Mouse (Mus musculus) embryonic facial prominence, embryonic 13.5 days (tissue): Measurements from ENCODE around the gene Hist1h4b. TPM values are rescaled to one million over a fixed set of nuclear protein-coding genes. Genes with fewer than 3 reads are reported as not detected.
A peak's percentile ranks its signal among the peaks of the same experiment; 100 is the strongest.
"Not testable (repeated sequence)": the region's sequence is repeated elsewhere in the genome, so short reads cannot be mapped to it uniquely, and the experiment has no call there.

ENCODE experiments used
- ATAC-seq: fragments of 200-750 bp; cut with Nextera tagmentation; 2 replicates; pipeline ENCODE4 v1.8.0; 2017; ENCODE audit warnings: low read depth; ENCODE audit not compliant: insufficient number of reproducible peaks, insufficient read depth, low FRiP score, low TSS enrichment
- H3K27ac ChIP-seq: fragments of 300-500 bp; sonication (generic); 2 replicates; pipeline ENCODE4 v1.5.1; 2015; ENCODE audit warnings: moderate library complexity, mild to moderate bottlenecking, inconsistent platforms
- H3K27me3 ChIP-seq: fragments of 300-500 bp; sonication (generic); 2 replicates; pipeline ENCODE4 v1.6.1; 2015; ENCODE audit warnings: mild to moderate bottlenecking, inconsistent platforms
- H3K36me3 ChIP-seq: fragments of 300-500 bp; sonication (generic); 2 replicates; pipeline ENCODE4 v1.6.1; 2015; ENCODE audit warnings: mild to moderate bottlenecking, inconsistent platforms
- H3K4me1 ChIP-seq: fragments of 300-500 bp; sonication (generic); 2 replicates; pipeline ENCODE4 v1.6.1; 2015; ENCODE audit warnings: inconsistent platforms
- H3K4me2 ChIP-seq: fragments of 300-500 bp; sonication (generic); 2 replicates; pipeline ENCODE4 v1.6.1; 2015; ENCODE audit warnings: moderate library complexity, mild to moderate bottlenecking, inconsistent platforms
- H3K4me3 ChIP-seq: fragments of 300-500 bp; sonication (generic); 2 replicates; pipeline ENCODE4 v1.5.1; 2015; ENCODE audit warnings: mild to moderate bottlenecking, inconsistent platforms
- H3K9ac ChIP-seq: fragments of 300-500 bp; sonication (generic); 2 replicates; pipeline ENCODE4 v1.6.1; 2015; ENCODE audit warnings: mild to moderate bottlenecking, inconsistent platforms
- H3K9me3 ChIP-seq: fragments of 300-500 bp; sonication (generic); 2 replicates; pipeline ENCODE4 v1.6.1; 2016; ENCODE audit warnings: inconsistent platforms
- WGBS: fragments of 180-500 bp; shearing (Covaris S2); methylation state at CpG from one replicate; pipeline ENCODE4 v1.1.7; 2015; ENCODE audit warnings: mixed read lengths; 5-methylcytosine and 5-hydroxymethylcytosine counted together
- polyA plus RNA-seq: library from polyadenylated mRNA; unstranded; fragments of >200 nt; fragmentation: Nextera tagmentation; extraction: Ambion mirVana; gene quantifications from 2 replicates; pipeline ENCODE4 v1.2.1, GENCODE M21; 2015

Gene Hist1h4b
- 7.6 and 9.2 TPM in 2 replicates for polyA plus RNA-seq

DNA sequence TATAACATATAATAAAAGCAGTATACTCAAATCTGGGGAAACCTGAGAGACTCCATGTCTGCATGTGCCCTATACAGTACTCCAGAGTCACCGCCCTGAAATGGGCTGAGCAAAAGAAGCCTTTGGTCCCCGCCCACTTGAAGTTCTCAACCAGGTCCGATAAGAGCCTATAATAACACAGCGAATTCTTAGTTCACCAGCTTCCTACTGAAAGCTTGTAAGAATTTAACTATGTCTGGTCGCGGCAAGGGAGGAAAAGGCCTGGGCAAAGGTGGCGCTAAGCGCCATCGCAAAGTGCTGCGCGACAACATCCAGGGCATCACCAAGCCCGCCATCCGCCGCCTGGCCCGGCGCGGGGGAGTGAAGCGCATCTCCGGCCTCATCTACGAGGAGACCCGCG lies at the start of gene Hist1h4b:
Gene Hist1h4b (plus strand): TSS at position 224 of the 400 bp plus-strand sequence.
- no peaks in the 10 kb centered on the region for H3K27me3 ChIP-seq
- H3K27ac ChIP-seq = peak within 1 kb of the TSS; percentile 94
- H3K9me3 ChIP-seq = no peaks in the 10 kb centered on the region
- H3K9ac ChIP-seq = peak within 1 kb of the TSS; percentile 77
- H3K4me1 ChIP-seq = peaks cover 17% of the 10 kb centered on the region
- no peaks in the 10 kb centered on the region for H3K36me3 ChIP-seq
- peak within 1 kb of the TSS; percentile 80 for H3K4me2 ChIP-seq
- peak; percentile 83 for ATAC-seq
- H3K4me3 ChIP-seq = peak within 1 kb of the TSS; percentile 46
- whole genome bisulfite sequencing = 0% methylated on average over 19 of the region's 22 CpGs

DNA sequence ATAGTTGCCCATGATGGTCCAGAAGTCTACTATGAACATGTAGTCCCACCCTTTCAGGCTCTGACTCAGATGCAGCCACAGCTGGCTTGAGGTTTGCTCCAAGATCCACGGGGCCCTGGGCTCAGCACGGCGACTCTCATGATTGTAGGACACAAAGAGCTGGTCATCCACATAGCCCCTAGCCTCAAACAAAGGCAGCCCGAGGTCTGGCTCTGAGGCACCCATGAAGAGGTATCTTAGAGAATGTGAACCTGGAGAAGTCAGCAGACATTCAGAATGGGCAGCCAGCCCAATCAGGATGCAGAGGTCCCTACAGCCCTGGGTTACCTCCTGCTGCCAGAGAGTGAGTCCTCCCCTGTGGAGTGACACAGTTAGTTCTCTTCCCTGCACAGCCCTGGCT lies 48.8 kb upstream of the Hist1h4b start:
- WGBS = 88% methylated on average over 4 of the region's 4 CpGs
- H3K9me3 ChIP-seq = no peaks in the 10 kb centered on the region
- no peaks in the 10 kb centered on the region for H3K36me3 ChIP-seq
- no peaks in the 10 kb centered on the region for H3K27me3 ChIP-seq
- peaks cover 16% of the 10 kb centered on the region for H3K4me1 ChIP-seq
- no peak overlapping the region for H3K27ac ChIP-seq
- H3K4me3 ChIP-seq = no peak overlapping the region
- no peak overlapping the region for H3K4me2 ChIP-seq
- no peak for ATAC-seq
- H3K9ac ChIP-seq = no peak overlapping the region

- Histone ChIP-seq H3K4me1 (peaks cover 16% of the 10 kb centered on the region), H3K9me3 (no peaks in the 10 kb centered on the region), H3K27ac (no peak overlapping the region), H3K4me3 (no peak overlapping the region), H3K9ac (no peak overlapping the region), H3K4me2 (no peak overlapping the region), H3K27me3 (no peaks in the 10 kb centered on the region), H3K36me3 (no peaks in the 10 kb centered on the region)
- no peak for ATAC-seq
- 71% methylated on average over 4 of the region's 4 CpGs for WGBS
Measured at GRCm38 (mm10) chr13:23708654-23709053, 48.2 kb upstream of the Hist1h4b start.

- no peaks in the 10 kb centered on the region for H3K36me3 ChIP-seq
- H3K4me1 ChIP-seq = peaks cover 16% of the 10 kb centered on the region
- peak overlapping the region; percentile 46 for H3K4me3 ChIP-seq
- 10% methylated on average over 15 of the region's 15 CpGs for WGBS
- peak overlapping the region; percentile 73 for H3K4me2 ChIP-seq
- H3K27ac ChIP-seq = 0 out of 2 replicates have a peak overlapping the region, but pooled peaks have one; percentile 49
- no peaks in the 10 kb centered on the region for H3K27me3 ChIP-seq
- H3K9me3 ChIP-seq = no peaks in the 10 kb centered on the region
- ATAC-seq = no peak
- peak overlapping the region; percentile 71 for H3K9ac ChIP-seq
Measured at GRCm38 (mm10) chr13:23709714-23710373, 47.0 kb upstream of the Hist1h4b start.

DNA sequence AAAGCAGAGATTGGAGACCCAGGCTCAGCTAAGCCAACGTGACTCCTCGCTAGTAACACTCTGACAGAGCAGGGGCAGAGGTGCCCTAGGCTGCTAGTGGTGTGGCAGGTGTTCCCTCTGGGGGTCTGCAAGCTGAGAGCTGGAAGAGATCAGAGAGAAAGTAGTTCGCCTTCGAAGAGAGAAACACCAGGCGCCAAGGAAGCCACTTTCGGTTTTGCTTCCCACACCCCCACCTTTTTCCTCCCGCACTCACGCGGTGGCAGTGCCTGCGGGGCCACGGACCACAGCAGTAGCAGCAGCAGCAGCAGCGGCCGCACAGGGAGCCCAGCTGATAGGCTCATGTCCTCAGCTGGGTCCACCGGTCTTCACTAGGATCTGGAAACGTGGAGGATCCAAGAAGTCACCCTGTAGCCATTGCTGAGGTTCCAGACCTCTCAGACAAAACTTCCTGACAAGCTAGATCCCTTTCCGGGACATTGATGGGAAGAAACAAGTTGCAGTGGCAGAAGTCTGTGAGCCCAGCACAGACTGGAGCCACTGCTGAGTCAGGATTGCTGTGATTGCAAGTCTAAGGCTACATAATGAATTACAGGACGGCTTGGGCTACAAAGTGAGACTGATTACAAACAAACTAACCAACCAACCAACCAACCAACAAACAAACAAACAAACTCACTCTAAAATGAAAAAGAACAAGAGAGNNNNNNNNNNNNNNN lies 46.3 kb upstream of the Hist1h4b start, which contains the start of gene Hfe:
Gene Hfe (minus strand): TSS at position 481 of the 716 bp plus-strand sequence.
- peak within 1 kb of the TSS; percentile 71 for H3K9ac ChIP-seq
- peak within 1 kb of the TSS; percentile 73 for H3K4me2 ChIP-seq
- no peaks in the 10 kb centered on the region for H3K27me3 ChIP-seq
- H3K36me3 ChIP-seq = no peaks in the 10 kb centered on the region
- H3K4me3 ChIP-seq = peak within 1 kb of the TSS; percentile 46
- no peak for ATAC-seq
- H3K27ac ChIP-seq = peak within 1 kb of the TSS; percentile 49; the same call in 1 of the 2 replicates
- 3% methylated on average over 17 of the region's 17 CpGs for WGBS
- no peaks in the 10 kb centered on the region for H3K9me3 ChIP-seq
- peaks cover 16% of the 10 kb centered on the region for H3K4me1 ChIP-seq

DNA sequence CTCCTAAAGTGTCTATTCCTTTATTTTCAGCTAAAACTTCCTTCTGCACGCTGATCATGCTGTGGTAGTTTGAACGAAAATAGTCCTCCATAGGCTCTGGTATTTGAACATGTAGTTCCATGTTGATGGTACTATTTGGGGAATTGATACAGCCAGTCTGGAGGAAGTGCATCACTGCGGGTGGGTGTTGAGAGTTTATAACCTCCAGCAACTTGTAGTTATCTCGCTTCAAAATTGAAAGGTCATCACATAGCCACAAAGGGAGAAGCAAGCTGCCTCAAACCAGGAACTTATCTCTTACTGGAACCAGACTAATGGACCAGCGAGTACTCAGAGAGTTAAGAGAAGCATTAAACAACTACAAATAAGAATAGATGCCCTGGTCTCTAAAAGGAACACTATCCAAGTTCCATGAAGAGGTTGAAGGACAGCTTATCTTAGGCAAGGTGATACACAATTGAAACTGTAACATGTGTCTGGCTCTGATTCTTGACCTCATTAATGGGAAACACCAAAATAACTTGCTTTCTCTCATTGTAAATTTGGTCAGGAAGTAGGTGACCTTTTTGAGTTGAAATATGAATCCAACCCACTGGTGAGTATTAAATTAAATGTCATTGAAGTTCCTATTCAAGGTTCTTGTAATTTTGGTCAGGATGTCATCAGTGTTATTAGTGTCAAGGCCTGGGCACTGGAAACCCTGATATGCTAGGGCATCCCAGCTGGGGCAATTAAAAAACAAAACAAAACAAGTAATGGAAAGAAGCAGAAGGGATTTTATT lies 40.4 kb upstream of the Hist1h4b start:
- Histone ChIP-seq H3K4me2 (no peak overlapping the region), H3K27me3 (no peaks in the 10 kb centered on the region), H3K27ac (no peak overlapping the region), H3K36me3 (no peaks in the 10 kb centered on the region), H3K4me1 (no peaks in the 10 kb centered on the region), H3K9ac (no peak overlapping the region), H3K4me3 (no peak overlapping the region), H3K9me3 (no peaks in the 10 kb centered on the region)
- no peak for ATAC-seq
- WGBS = 85% methylated on average over 5 of the region's 5 CpGs

- H3K27me3 ChIP-seq = no peaks in the 10 kb centered on the region
- ATAC-seq = no peak
- no peaks in the 10 kb centered on the region for H3K9me3 ChIP-seq
- no peak overlapping the region for H3K4me2 ChIP-seq
- H3K4me3 ChIP-seq = no peak overlapping the region
- no peak overlapping the region for H3K9ac ChIP-seq
- 56% methylated on average over 11 of the region's 11 CpGs for WGBS
- no peak overlapping the region for H3K27ac ChIP-seq
- no peaks in the 10 kb centered on the region for H3K36me3 ChIP-seq
- no peaks in the 10 kb centered on the region for H3K4me1 ChIP-seq
Measured at GRCm38 (mm10) chr13:23717176-23717575, 39.6 kb upstream of the Hist1h4b start.

DNA sequence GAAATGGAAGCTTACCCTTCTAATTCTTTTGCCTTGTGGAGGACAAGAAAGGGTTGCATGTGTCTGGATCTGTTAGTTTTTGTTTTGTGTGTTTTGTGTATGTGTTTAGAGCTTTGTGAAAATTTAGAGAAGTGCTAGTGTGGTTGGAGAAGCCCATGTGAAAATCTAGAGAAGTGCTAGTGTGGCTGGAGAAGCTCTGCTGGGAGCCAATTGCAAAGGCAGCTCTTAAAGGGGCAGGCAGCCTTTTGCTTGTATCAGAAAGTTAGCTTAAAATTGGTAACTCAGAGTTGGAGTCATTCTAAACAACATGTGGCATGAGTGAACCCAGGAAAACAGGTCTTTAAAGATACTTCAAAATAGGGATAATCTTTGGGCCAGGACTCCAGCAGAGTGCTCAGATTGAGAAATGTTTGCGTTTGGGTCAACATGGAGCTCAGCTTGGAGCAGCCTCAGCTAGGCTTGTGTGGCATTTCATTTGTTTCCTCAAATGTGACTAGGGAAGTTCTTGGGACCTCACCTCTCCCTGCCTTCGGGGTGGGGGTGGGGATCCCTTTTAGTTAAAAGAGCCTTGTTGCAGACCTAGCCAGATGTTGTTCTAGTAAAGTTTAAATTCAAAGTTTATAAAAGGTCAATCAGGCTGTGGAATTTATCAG lies 39.1 kb upstream of the Hist1h4b start:
- WGBS = 16% methylated on average over 2 of the region's 2 CpGs
- not testable (repeated sequence) for H3K4me2 ChIP-seq, H3K27ac ChIP-seq

DNA sequence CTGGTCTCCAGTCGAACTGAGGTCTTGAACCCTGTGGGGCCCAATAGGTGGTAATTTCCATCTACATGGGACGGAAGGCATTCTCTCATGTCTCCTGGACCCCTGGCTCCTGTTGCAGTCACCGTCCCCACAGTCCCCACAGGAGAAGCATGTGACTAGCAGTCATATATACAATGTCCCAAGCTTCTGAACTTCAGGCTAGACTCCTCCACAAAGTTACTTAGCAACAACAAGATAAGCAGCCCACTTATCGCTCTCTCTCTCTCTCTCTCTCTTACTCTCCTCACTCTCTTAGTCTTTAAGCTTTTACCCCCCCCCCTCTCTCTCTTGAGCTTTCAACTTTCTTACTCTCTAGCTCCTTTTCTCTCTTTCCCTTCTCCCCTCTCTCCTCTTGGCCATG lies 32.6 kb upstream of the Hist1h4b start:
- Histone ChIP-seq H3K4me3 (no peak overlapping the region), H3K9me3 (no peaks in the 10 kb centered on the region), H3K27ac (no peak overlapping the region), H3K27me3 (no peaks in the 10 kb centered on the region), H3K36me3 (no peaks in the 10 kb centered on the region), H3K9ac (no peak overlapping the region), H3K4me1 (no peaks in the 10 kb centered on the region), H3K4me2 (no peak overlapping the region)
- 92% methylated on average over 4 of the region's 4 CpGs for WGBS
- ATAC-seq = no peak

More for the DNA sequence above, 39.1 kb upstream of the Hist1h4b start:
- not testable (repeated sequence) for H3K4me3 ChIP-seq, ATAC-seq, H3K36me3 ChIP-seq, H3K4me1 ChIP-seq, H3K9ac ChIP-seq, H3K27me3 ChIP-seq, H3K9me3 ChIP-seq

GRCm38 (mm10) chr13:23725213-23725612 lies 31.6 kb upstream of the Hist1h4b start:
- no peaks in the 10 kb centered on the region for H3K27me3 ChIP-seq
- H3K9ac ChIP-seq = no peak overlapping the region
- no peak overlapping the region for H3K27ac ChIP-seq
- H3K9me3 ChIP-seq = no peaks in the 10 kb centered on the region
- WGBS = 40% methylated on average over 1 of the region's 1 CpGs
- H3K4me1 ChIP-seq = no peaks in the 10 kb centered on the region
- H3K4me2 ChIP-seq = no peak overlapping the region
- H3K36me3 ChIP-seq = no peaks in the 10 kb centered on the region
- no peak for ATAC-seq
- H3K4me3 ChIP-seq = no peak overlapping the region

DNA sequence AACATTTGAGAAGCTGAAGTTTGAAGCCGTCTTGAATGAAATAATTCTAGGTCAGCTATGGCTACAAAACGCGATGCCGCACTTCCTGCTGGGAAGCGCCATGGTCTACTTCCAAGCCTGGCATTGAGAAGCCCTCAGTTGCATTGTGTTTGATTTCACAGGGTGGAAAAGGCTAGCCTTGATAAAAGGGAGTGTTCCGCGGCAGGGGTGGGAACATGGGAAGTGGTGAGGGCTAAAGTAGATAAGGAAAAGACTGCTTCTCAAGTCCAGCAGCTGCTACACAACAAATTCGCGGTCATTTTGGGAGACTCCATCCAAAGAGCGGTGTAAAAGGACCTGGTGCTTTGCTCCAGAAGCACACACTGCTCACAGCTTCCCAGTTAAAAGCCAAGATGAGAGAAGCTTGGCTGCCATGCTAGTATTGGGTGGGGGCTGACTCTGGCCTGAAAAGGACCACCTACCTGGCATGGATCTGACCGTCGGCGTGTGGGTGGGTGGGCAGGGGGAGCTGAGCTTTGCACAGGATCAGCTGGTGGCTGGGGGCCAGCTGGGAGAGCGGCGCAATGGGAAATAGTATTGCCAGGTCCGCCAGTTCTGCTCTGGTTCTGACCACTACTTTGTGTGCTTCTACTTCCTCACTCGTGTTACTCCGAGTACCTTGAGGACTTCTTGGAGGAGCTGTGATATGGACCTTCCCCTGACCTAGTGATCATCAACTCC lies 28.2 kb upstream of the Hist1h4b start:
- Histone ChIP-seq H3K4me3 (no peak overlapping the region), H3K4me2 (no peak overlapping the region), H3K9ac (no peak overlapping the region), H3K36me3 (no peaks in the 10 kb centered on the region), H3K27me3 (no peaks in the 10 kb centered on the region), H3K9me3 (no peaks in the 10 kb centered on the region), H3K4me1 (no peaks in the 10 kb centered on the region), H3K27ac (no peak overlapping the region)
- 90% methylated on average over 18 of the region's 18 CpGs for WGBS
- ATAC-seq = no peak
